Mouse (Mus musculus) hindbrain, embryonic 16.5 days (tissue): Measurements from ENCODE around the gene Ush1g. TPM values are rescaled to one million over a fixed set of nuclear protein-coding genes. Genes with fewer than 3 reads are reported as not detected.

Experiments used
- ATAC-seq: fragments of 200-750 bp; cut with Nextera tagmentation; 2 replicates; pipeline ENCODE4 v1.8.0; 2017; ENCODE audit warnings: moderate TSS enrichment, moderate library complexity
- H3K27ac ChIP-seq: fragments of 300-500 bp; sonication (generic); 2 replicates; pipeline ENCODE4 v1.5.1; 2014; ENCODE audit warnings: low read depth, mild to moderate bottlenecking, control low read depth, low read length, moderate library complexity
- H3K27me3 ChIP-seq: fragments of 300-500 bp; sonication (generic); replicated peaks from 2 replicates; pipeline ENCODE4 v1.6.1; 2014; ENCODE audit warnings: low read length; ENCODE audit not compliant: control insufficient read depth, insufficient read depth
- H3K36me3 ChIP-seq: fragments of 300-500 bp; sonication (generic); 2 replicates; pipeline ENCODE4 v1.6.1; 2014; ENCODE audit warnings: mild to moderate bottlenecking, low read length, moderate library complexity, mixed read lengths; ENCODE audit not compliant: control insufficient read depth, insufficient read depth
- H3K4me1 ChIP-seq: fragments of 300-500 bp; sonication (generic); 2 replicates; pipeline ENCODE4 v1.6.1; 2014; ENCODE audit warnings: low read depth, low read length; ENCODE audit not compliant: control insufficient read depth, insufficient read depth
- H3K4me2 ChIP-seq: fragments of 300-500 bp; sonication (generic); 2 replicates; pipeline ENCODE4 v1.6.1; 2014; ENCODE audit warnings: mild to moderate bottlenecking, low read length, control low read depth, moderate library complexity
- H3K4me3 ChIP-seq: fragments of 300-500 bp; sonication (generic); 2 replicates; pipeline ENCODE4 v1.5.1; 2014; ENCODE audit warnings: mild to moderate bottlenecking, low read length, control low read depth, moderate library complexity
- H3K9ac ChIP-seq: fragments of 300-500 bp; sonication (generic); 2 replicates; pipeline ENCODE4 v1.6.1; 2014; ENCODE audit warnings: low read depth, mild to moderate bottlenecking, control low read depth, low read length, moderate library complexity
- H3K9me3 ChIP-seq: fragments of 300-500 bp; sonication (generic); 2 replicates; pipeline ENCODE4 v1.6.1; 2014; ENCODE audit warnings: mild to moderate bottlenecking, low read length, moderate library complexity; ENCODE audit not compliant: control insufficient read depth
- WGBS: fragments of 180-500 bp; shearing (Covaris S2); extraction: QIAGEN DNeasy Blood & Tissue Kit; methylation state at CpG from one replicate; pipeline ENCODE4 v1.1.7; 2014; 5-methylcytosine and 5-hydroxymethylcytosine counted together
- polyA plus RNA-seq: library from polyadenylated mRNA; unstranded; fragments of >200 nt; fragmentation: Nextera tagmentation; extraction: Ambion mirVana; gene quantifications from 2 replicates; pipeline ENCODE4 v1.2.1, GENCODE M21; 2015

Gene Ush1g
- polyA plus RNA-seq, 1 experiment from 2014 or later = 0.16 TPM

DNA sequence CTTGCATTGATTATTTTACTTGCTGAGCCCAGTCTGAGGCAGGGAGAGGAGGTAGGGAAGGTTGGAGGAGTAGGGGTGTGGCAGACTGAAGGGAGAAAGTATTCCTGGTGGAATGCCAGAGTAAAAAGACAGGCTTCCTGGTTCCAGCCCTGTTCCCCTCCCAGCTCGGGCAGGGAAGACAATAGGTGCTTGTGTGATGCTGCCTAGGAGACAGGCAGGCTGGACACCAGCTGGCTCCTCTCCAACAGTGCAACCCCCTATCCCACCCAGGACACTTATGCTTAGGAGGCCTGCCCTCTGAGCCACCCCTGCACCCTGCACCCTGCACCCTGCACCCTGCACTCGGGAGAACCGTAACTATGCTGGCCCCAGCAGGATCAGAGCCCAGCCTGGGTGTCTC is 37.5 kb upstream of the Ush1g start:
- Histone ChIP-seq H3K27me3 (no peaks in the 10 kb centered on the region), H3K9me3 (no peaks in the 10 kb centered on the region), H3K4me3 (no peak overlapping the region), H3K36me3 (peaks cover 14% of the 10 kb centered on the region), H3K9ac (no peak overlapping the region), H3K27ac (no peak overlapping the region; the same call in 1 of the 2 replicates), H3K4me1 (peaks cover 11% of the 10 kb centered on the region), H3K4me2 (no peak overlapping the region)
- ATAC-seq = peak; percentile 52
- 27% methylated on average over 3 of the region's 3 CpGs for WGBS

DNA sequence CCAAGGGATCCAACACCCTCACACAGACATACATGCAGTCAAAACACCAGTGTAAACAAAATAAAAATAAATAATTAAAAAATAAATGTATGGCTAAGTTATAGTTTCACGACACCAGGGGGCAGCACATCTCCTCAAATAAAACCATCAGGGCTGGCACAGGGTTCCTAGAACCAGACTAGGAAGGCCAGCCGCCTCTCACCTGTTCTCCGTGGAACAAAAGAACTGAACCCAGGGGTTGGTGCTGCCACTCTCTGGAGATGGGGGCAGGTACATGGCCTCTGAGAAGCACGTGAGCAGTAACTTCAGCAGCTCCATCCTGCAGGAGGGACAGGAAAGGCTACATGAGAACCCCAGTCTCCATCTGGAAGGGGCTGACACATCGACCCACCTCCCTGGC is 36.6 kb upstream of the Ush1g start:
- ATAC-seq = peak; percentile 35; the same call in 1 of the 2 replicates
- peaks cover 16% of the 10 kb centered on the region for H3K36me3 ChIP-seq
- no peaks in the 10 kb centered on the region for H3K27me3 ChIP-seq
- H3K27ac ChIP-seq = peak overlapping the region; percentile 62
- H3K9ac ChIP-seq = no peak overlapping the region; the same call in 1 of the 2 replicates
- no peak overlapping the region for H3K4me3 ChIP-seq
- no peaks in the 10 kb centered on the region for H3K9me3 ChIP-seq
- peaks cover 8% of the 10 kb centered on the region for H3K4me1 ChIP-seq
- H3K4me2 ChIP-seq = no peak overlapping the region
- 14% methylated on average over 5 of the region's 5 CpGs for WGBS

DNA sequence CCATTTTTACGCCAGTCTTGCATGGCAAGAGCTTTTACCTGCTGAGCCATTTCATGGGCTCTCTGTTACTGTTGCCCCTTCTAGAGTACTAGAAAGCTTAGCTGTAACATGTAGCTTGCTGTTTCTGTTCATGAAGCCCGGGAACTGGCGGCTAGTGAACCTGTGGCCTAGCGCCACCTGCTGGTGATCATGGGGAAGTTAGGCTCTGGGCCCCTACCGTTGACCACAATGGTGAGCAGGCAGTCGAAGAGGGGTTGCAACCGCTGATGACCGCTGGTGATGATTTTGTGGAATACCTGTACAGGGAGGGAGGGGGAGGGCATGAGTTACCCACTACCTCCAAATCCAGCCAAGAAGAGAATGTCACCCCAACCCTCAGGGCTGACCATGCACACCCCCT is 32.3 kb upstream of the Ush1g start:
- Histone ChIP-seq H3K27ac (no peak overlapping the region), H3K4me3 (no peak overlapping the region), H3K36me3 (peaks cover 20% of the 10 kb centered on the region), H3K27me3 (no peaks in the 10 kb centered on the region; the same call in 1 of the 2 replicates), H3K9ac (no peak overlapping the region; the same call in 1 of the 2 replicates), H3K4me2 (no peak overlapping the region), H3K9me3 (no peaks in the 10 kb centered on the region), H3K4me1 (peaks cover 7% of the 10 kb centered on the region)
- 9% methylated on average over 8 of the region's 8 CpGs for WGBS
- peak; percentile 43 for ATAC-seq

DNA sequence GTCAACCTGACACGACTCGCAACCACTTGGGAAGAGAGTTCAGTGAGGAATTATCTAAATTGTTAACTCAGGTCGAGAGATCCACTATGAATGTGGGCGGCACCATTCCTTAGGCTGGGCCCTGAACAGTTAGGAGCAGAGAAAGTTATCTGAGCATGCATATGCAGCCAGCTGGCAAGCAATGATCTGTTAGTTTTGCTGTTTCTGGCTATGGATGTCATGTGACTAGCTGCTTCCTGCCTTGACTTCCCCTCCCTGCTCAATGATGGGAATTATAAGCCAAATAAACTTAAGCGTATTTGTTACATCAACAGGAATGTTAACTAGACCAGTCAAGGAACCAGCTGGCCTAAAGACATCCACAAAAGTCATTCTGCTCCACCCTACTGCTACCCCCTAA is 31.5 kb upstream of the Ush1g start:
- no peak overlapping the region for H3K9ac ChIP-seq
- H3K36me3 ChIP-seq = peaks cover 22% of the 10 kb centered on the region
- H3K4me3 ChIP-seq = no peak overlapping the region
- no peaks in the 10 kb centered on the region for H3K9me3 ChIP-seq
- no peak overlapping the region for H3K27ac ChIP-seq
- no peaks in the 10 kb centered on the region for H3K4me1 ChIP-seq
- ATAC-seq = no peak
- H3K4me2 ChIP-seq = no peak overlapping the region
- WGBS = 93% methylated on average over 5 of the region's 5 CpGs
- H3K27me3 ChIP-seq = no peaks in the 10 kb centered on the region; the same call in 1 of the 2 replicates

DNA sequence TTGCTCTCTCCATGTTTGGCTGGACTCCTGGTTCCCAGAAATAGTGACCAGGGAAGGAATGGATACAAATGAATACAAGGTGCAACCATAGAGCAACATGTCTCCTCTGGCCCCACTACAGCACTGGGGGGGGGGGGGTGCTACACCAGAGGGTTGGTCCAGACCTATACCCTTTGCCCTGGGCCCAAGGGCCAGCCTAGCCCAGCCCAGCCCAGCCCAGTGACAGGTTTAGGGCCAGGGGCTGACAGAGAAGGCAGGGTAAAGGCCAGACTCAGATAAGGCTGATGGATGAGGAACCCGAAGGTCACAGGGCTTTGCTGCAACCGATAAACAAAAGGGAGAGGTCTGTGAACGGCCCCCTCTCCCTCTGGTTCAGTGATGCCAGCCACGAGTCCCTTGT is 28.1 kb upstream of the Ush1g start:
- ATAC-seq = no peak
- 59% methylated on average over 4 of the region's 4 CpGs for WGBS
- no peaks in the 10 kb centered on the region for H3K4me1 ChIP-seq
- no peak overlapping the region for H3K4me3 ChIP-seq
- peaks cover 11% of the 10 kb centered on the region for H3K36me3 ChIP-seq
- no peak overlapping the region for H3K27ac ChIP-seq
- no peak overlapping the region for H3K9ac ChIP-seq
- no peak overlapping the region for H3K4me2 ChIP-seq
- H3K9me3 ChIP-seq = no peaks in the 10 kb centered on the region
- H3K27me3 ChIP-seq = no peaks in the 10 kb centered on the region; the same call in 1 of the 2 replicates

DNA sequence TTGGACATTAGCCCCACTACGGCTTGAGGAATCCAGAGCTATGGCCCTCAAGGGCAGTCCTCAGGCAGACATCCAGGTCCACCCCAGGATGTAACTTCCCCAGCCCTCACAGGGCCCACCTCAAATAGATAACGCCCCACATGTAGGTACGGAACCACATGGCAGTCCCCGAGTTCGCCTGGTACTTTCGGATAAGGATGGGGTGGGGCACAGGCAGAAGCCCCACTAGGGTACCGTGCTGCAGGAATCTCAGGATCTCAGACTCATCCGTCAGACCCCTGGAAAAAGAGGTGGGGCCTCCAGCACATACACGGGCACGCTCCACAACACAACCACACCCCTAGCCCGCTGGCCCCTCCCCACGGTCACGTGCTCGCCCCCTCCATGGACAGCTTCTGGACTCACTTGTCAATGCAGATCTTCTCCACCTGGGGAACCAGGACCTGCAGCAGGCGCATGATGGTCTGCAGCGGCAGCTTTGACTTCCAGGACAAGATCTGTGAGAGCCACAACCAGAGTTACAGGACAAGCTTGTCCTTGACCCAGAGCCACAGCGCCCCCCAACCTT is 26.9 kb upstream of the Ush1g start:
- no peak overlapping the region for H3K9ac ChIP-seq
- H3K4me3 ChIP-seq = no peak overlapping the region
- H3K36me3 ChIP-seq = peaks cover 8% of the 10 kb centered on the region; the same call in 1 of the 2 replicates
- no peaks in the 10 kb centered on the region for H3K4me1 ChIP-seq
- H3K4me2 ChIP-seq = no peak overlapping the region
- H3K27me3 ChIP-seq = no peaks in the 10 kb centered on the region; the same call in 1 of the 2 replicates
- H3K27ac ChIP-seq = no peak overlapping the region
- WGBS = 67% methylated on average over 17 of the region's 17 CpGs
- no peak for ATAC-seq
- H3K9me3 ChIP-seq = no peaks in the 10 kb centered on the region

DNA sequence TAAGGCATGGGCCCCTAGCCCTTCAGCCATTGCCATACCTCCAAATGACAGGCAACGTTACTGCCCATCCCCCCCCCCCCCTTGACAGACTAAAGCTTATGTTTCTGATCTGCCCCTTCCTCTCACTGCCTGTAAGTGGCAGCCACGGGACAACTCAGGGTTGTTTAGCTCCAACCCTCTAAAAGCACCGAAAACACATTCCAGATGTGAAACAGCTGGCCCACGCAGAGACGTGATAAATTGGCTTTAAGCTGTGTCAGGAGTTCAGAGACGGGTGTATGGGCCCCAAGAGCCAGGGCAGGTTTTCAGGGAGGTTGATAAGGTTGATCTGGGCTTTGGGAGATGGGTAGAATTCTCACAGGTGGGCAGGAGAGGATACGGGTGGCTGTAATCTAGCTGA is 23.7 kb upstream of the Ush1g start:
- no peak overlapping the region for H3K9ac ChIP-seq
- no peak overlapping the region for H3K4me3 ChIP-seq
- no peak overlapping the region for H3K4me2 ChIP-seq
- H3K36me3 ChIP-seq = 0 out of 2 replicates have a peak, but pooled peaks cover 3% of the 10 kb centered on the region
- ATAC-seq = no peak
- no peaks in the 10 kb centered on the region for H3K9me3 ChIP-seq
- WGBS = 49% methylated on average over 7 of the region's 7 CpGs
- no peaks in the 10 kb centered on the region; the same call in 1 of the 2 replicates for H3K27me3 ChIP-seq
- no peak overlapping the region for H3K27ac ChIP-seq
- H3K4me1 ChIP-seq = no peaks in the 10 kb centered on the region

DNA sequence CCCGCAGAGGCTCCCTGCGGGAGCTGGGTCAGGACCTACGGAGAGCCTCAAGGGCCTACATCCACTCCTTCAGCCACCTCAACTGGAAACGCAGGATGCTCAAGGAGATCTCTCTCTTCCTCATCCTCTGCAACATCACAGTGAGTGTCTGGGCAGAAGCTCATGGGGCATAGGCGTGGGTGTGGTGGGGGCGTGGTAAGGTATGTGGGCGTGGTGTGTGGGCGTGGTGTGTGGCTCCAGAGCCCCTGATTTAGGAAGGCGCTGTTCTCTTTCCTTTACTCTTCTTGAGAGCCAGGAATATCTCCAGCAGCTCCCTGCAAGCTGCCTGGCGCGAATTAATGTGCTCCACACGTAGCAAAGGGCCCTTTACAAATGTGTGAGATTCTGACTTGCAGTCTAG is 23.1 kb upstream of the Ush1g start:
- H3K4me2 ChIP-seq = no peak overlapping the region
- H3K27me3 ChIP-seq = no peaks in the 10 kb centered on the region; the same call in 1 of the 2 replicates
- H3K27ac ChIP-seq = no peak overlapping the region
- 18% methylated on average over 12 of the region's 12 CpGs for WGBS
- no peaks in the 10 kb centered on the region for H3K9me3 ChIP-seq
- no peak overlapping the region for H3K9ac ChIP-seq
- H3K4me3 ChIP-seq = no peak overlapping the region
- H3K4me1 ChIP-seq = no peaks in the 10 kb centered on the region
- no peak for ATAC-seq
- 0 out of 2 replicates have a peak, but pooled peaks cover 3% of the 10 kb centered on the region for H3K36me3 ChIP-seq

DNA sequence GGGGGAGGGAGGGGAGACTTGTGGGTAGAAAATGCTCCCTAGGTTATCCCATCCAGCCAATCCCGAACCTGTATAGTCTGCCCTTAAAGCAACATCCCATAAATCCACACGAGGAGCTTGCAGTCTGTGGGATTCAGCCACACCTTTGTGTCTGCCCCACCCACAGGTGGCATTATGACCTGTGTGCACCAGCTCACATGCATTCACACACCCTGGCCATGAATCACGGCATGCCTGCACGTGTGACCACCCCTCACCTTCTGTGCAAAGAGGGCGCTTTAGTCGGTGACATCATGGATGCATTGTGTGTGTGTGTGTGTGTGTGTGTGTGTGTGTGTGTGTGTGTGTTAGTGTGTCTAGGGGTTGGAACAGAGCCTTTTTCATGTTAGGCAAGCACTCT is 20.0 kb upstream of the Ush1g start:
- Histone ChIP-seq H3K9me3 (no peaks in the 10 kb centered on the region), H3K4me1 (no peaks in the 10 kb centered on the region), H3K36me3 (no peaks in the 10 kb centered on the region), H3K4me3 (no peak overlapping the region), H3K9ac (no peak overlapping the region), H3K27me3 (peaks cover 3% of the 10 kb centered on the region; the same call in 1 of the 2 replicates), H3K27ac (no peak overlapping the region), H3K4me2 (no peak overlapping the region)
- ATAC-seq = no peak
- 75% methylated on average over 6 of the region's 6 CpGs for WGBS
